Mouse (Mus musculus): ENCODE data around the gene Gm49384. TPM values are rescaled to one million over a fixed set of nuclear protein-coding genes. Genes with fewer than 3 reads are reported as not detected.
"Not testable (repeated sequence)": the region's sequence is repeated elsewhere in the genome, so short reads cannot be mapped to it uniquely, and the experiment has no call there.

The Gm49384 gene
- total RNA-seq, 1 experiment from 2014 or later = 6.3 TPM

GRCm38 (mm10) chr12:69181800-69182199 lies 22.3 kb downstream of the Gm49384 start:
- ATAC-seq (replicated peaks; ENCODE audit: insufficient number of reproducible peaks, low FRiP score, low TSS enrichment, poor library complexity, severe bottlenecking) = no peak

GRCm38 (mm10) chr12:69179371-69179770 lies 24.7 kb downstream of the Gm49384 start:
- ATAC-seq (replicated peaks; ENCODE audit: insufficient number of reproducible peaks, low FRiP score, low TSS enrichment, poor library complexity, severe bottlenecking) = no peak

GRCm38 (mm10) chr12:69177526-69177925 lies 26.5 kb downstream of the Gm49384 start:
- no peak for ATAC-seq (replicated peaks; ENCODE audit: insufficient number of reproducible peaks, low FRiP score, low TSS enrichment, poor library complexity, severe bottlenecking)

- no peak for ATAC-seq (replicated peaks; ENCODE audit: insufficient number of reproducible peaks, low FRiP score, low TSS enrichment, poor library complexity, severe bottlenecking)
Measured at GRCm38 (mm10) chr12:69175975-69176374, 28.1 kb downstream of the Gm49384 start.

- no peak for ATAC-seq (replicated peaks; ENCODE audit: insufficient number of reproducible peaks, low FRiP score, low TSS enrichment, poor library complexity, severe bottlenecking)
Measured at GRCm38 (mm10) chr12:69171307-69171706, 32.8 kb downstream of the Gm49384 start.

- peak; percentile 95 for ATAC-seq (replicated peaks; ENCODE audit: insufficient number of reproducible peaks, low FRiP score, low TSS enrichment, poor library complexity, severe bottlenecking)
Measured at GRCm38 (mm10) chr12:69168461-69169106, 35.5 kb downstream of the Gm49384 start, which contains the start of gene Lrr1. TSS of gene Lrr1 (plus strand) at chr12:69168814.

- ATAC-seq (replicated peaks; ENCODE audit: insufficient number of reproducible peaks, low FRiP score, low TSS enrichment, poor library complexity, severe bottlenecking) = no peak
Measured at GRCm38 (mm10) chr12:69167656-69168460, 36.2 kb downstream of the Gm49384 start.

GRCm38 (mm10) chr12:69166861-69167581 lies 37.0 kb downstream of the Gm49384 start:
- ATAC-seq (replicated peaks; ENCODE audit: insufficient number of reproducible peaks, low FRiP score, low TSS enrichment, poor library complexity, severe bottlenecking) = not testable (repeated sequence)

GRCm38 (mm10) chr12:69164904-69165303 lies 39.2 kb downstream of the Gm49384 start:
- ATAC-seq (replicated peaks; ENCODE audit: insufficient number of reproducible peaks, low FRiP score, low TSS enrichment, poor library complexity, severe bottlenecking) = no peak

- ATAC-seq (replicated peaks; ENCODE audit: insufficient number of reproducible peaks, low FRiP score, low TSS enrichment, poor library complexity, severe bottlenecking) = not testable (repeated sequence)
Measured at GRCm38 (mm10) chr12:69163586-69163985, 40.5 kb downstream of the Gm49384 start.

GRCm38 (mm10) chr12:69160677-69161076 lies 43.4 kb downstream of the Gm49384 start:
- ATAC-seq (replicated peaks; ENCODE audit: insufficient number of reproducible peaks, low FRiP score, low TSS enrichment, poor library complexity, severe bottlenecking) = not testable (repeated sequence)

- peak; percentile 29; the same call in 1 of the 2 replicates for ATAC-seq (replicated peaks; ENCODE audit: insufficient number of reproducible peaks, low FRiP score, low TSS enrichment, poor library complexity, severe bottlenecking)
Measured at GRCm38 (mm10) chr12:69159578-69159940, 44.5 kb downstream of the Gm49384 start.

GRCm38 (mm10) chr12:69158765-69159577 lies 45.1 kb downstream of the Gm49384 start, which contains the start of gene Rps29:
TSS of gene Rps29 (minus strand) at chr12:69159186.
- ATAC-seq (replicated peaks; ENCODE audit: insufficient number of reproducible peaks, low FRiP score, low TSS enrichment, poor library complexity, severe bottlenecking) = peak; percentile 89

- ATAC-seq (replicated peaks; ENCODE audit: insufficient number of reproducible peaks, low FRiP score, low TSS enrichment, poor library complexity, severe bottlenecking) = 0 out of 2 replicates have a peak, but pooled peaks have one; percentile 4
Measured at GRCm38 (mm10) chr12:69158366-69158764, 45.7 kb downstream of the Gm49384 start.

- no peak for ATAC-seq (replicated peaks; ENCODE audit: insufficient number of reproducible peaks, low FRiP score, low TSS enrichment, poor library complexity, severe bottlenecking)
Measured at GRCm38 (mm10) chr12:69157107-69157506, 47.0 kb downstream of the Gm49384 start.

GRCm38 (mm10) chr12:69156436-69156835 lies 47.6 kb downstream of the Gm49384 start:
- ATAC-seq (replicated peaks; ENCODE audit: insufficient number of reproducible peaks, low FRiP score, low TSS enrichment, poor library complexity, severe bottlenecking) = no peak

- ATAC-seq (replicated peaks; ENCODE audit: insufficient number of reproducible peaks, low FRiP score, low TSS enrichment, poor library complexity, severe bottlenecking) = no peak
Measured at GRCm38 (mm10) chr12:69155923-69156322, 48.1 kb downstream of the Gm49384 start.

- no peak for ATAC-seq (replicated peaks; ENCODE audit: insufficient number of reproducible peaks, low FRiP score, low TSS enrichment, poor library complexity, severe bottlenecking)
Measured at GRCm38 (mm10) chr12:69150049-69150448, 54.0 kb downstream of the Gm49384 start.
